Mouse (Mus musculus): Measurements from ENCODE around the gene Fam107a. TPM values are rescaled to one million over a fixed set of nuclear protein-coding genes. Genes with fewer than 3 reads are reported as not detected.

Gene Fam107a
- polyA plus RNA-seq, 1 experiment from 2014 or later: not detected

GRCm38 (mm10) chr14:8325746-8326145, 7.9 kb upstream of the Fam107a start:
- ATAC-seq: no peak
- no peaks in the 10 kb centered on the region for H3K27me3 ChIP-seq (ENCODE audit: insufficient read depth, low read length)
- no peak overlapping the region for H3K4me2 ChIP-seq (ENCODE audit: low read depth, low read length)

GRCm38 (mm10) chr14:8320528-8320927, 2.7 kb upstream of the Fam107a start:
- WGBS (ENCODE audit: insufficient replicate concordance): 77% methylated on average over 3 of the region's 3 CpGs
- ATAC-seq (no peak), DNase-seq (no peak)
- Histone ChIP-seq H3K36me3 (replicated peaks; ENCODE audit: insufficient read depth, low read length) (no peaks in the 10 kb centered on the region), H3K27ac (ENCODE audit: low read depth) (no peak overlapping the region), H3K9ac (replicated peaks) (no peak overlapping the region), H3K4me2 (ENCODE audit: low read depth, low read length) (no peak overlapping the region), H3K4me1 (ENCODE audit: insufficient read depth) (no peaks in the 10 kb centered on the region), H3K4me3 (ENCODE audit: low read depth, low read length) (no peak overlapping the region), H3K27me3 (ENCODE audit: insufficient read depth, low read length) (peaks cover 28% of the 10 kb centered on the region), H3K9me3 (ENCODE audit: low read length) (no peaks in the 10 kb centered on the region)
- no peak for TF ChIP-seq CTCF (IDR thresholded peaks at IDR 0.05; ENCODE audit: low read depth)
- TF ChIP-seq EP300 (IDR thresholded peaks at IDR 0.05; ENCODE audit: low read depth): no peak

More at GRCm38 (mm10) chr14:8325746-8326145, 7.9 kb upstream of the Fam107a start:
- no peaks in the 10 kb centered on the region for H3K9me3 ChIP-seq (ENCODE audit: low read length)
- H3K36me3 ChIP-seq (replicated peaks; ENCODE audit: insufficient read depth, low read length): no peaks in the 10 kb centered on the region
- no peak overlapping the region for H3K27ac ChIP-seq (ENCODE audit: low read depth)
- TF ChIP-seq EP300 (IDR thresholded peaks at IDR 0.05; ENCODE audit: low read depth): no peak
- TF ChIP-seq CTCF (IDR thresholded peaks at IDR 0.05; ENCODE audit: low read depth): no peak
- DNase-seq: no peak
- H3K4me3 ChIP-seq (ENCODE audit: low read depth, low read length): no peak overlapping the region
- WGBS (ENCODE audit: insufficient replicate concordance): 73% methylated on average over 4 of the region's 4 CpGs
- no peaks in the 10 kb centered on the region for H3K4me1 ChIP-seq (ENCODE audit: insufficient read depth)
- no peak overlapping the region for H3K9ac ChIP-seq (replicated peaks)

- H3K4me1 ChIP-seq (ENCODE audit: insufficient read depth): no peaks in the 10 kb centered on the region
- peak overlapping the region; percentile 36 for H3K4me2 ChIP-seq (ENCODE audit: low read depth, low read length)
- no peak for DNase-seq
- WGBS (ENCODE audit: insufficient replicate concordance): 3% methylated on average over 23 of the region's 23 CpGs
- H3K9me3 ChIP-seq (ENCODE audit: low read length): no peaks in the 10 kb centered on the region
- H3K36me3 ChIP-seq (replicated peaks; ENCODE audit: insufficient read depth, low read length): no peaks in the 10 kb centered on the region
- no peak for ATAC-seq
- peaks cover 31% of the 10 kb centered on the region for H3K27me3 ChIP-seq (ENCODE audit: insufficient read depth, low read length)
- no peak overlapping the region for H3K9ac ChIP-seq (replicated peaks)
- TF ChIP-seq EP300 (IDR thresholded peaks at IDR 0.05; ENCODE audit: low read depth) (no peak), CTCF (IDR thresholded peaks at IDR 0.05; ENCODE audit: low read depth) (no peak)
- H3K27ac ChIP-seq (ENCODE audit: low read depth): no peak overlapping the region
- H3K4me3 ChIP-seq (ENCODE audit: low read depth, low read length): no peak overlapping the region
These were observed 1.2 kb downstream of the Fam107a start for GRCm38 (mm10) chr14:8316366-8317193.

- TF ChIP-seq CTCF (IDR thresholded peaks at IDR 0.05; ENCODE audit: low read depth) (no peak), EP300 (IDR thresholded peaks at IDR 0.05; ENCODE audit: low read depth) (no peak)
- no peak for ATAC-seq
These were observed 2.7 kb downstream of the Fam107a start for GRCm38 (mm10) chr14:8315169-8315568.

GRCm38 (mm10) chr14:8314536-8314935, 3.3 kb downstream of the Fam107a start:
- H3K9me3 ChIP-seq (ENCODE audit: low read length): no peaks in the 10 kb centered on the region
- no peak overlapping the region for H3K4me2 ChIP-seq (ENCODE audit: low read depth, low read length)
- H3K36me3 ChIP-seq (replicated peaks; ENCODE audit: insufficient read depth, low read length): no peaks in the 10 kb centered on the region
- H3K27ac ChIP-seq (ENCODE audit: low read depth): no peak overlapping the region
- no peak overlapping the region for H3K4me3 ChIP-seq (ENCODE audit: low read depth, low read length)
- DNase-seq (peak; percentile 36), ATAC-seq (peak; percentile 35; the same call in 1 of the 2 replicates)
- peak; percentile 61 for TF ChIP-seq CTCF (IDR thresholded peaks at IDR 0.05; ENCODE audit: low read depth)
- TF ChIP-seq EP300 (IDR thresholded peaks at IDR 0.05; ENCODE audit: low read depth): no peak
- peaks cover 31% of the 10 kb centered on the region for H3K27me3 ChIP-seq (ENCODE audit: insufficient read depth, low read length)
- no peak overlapping the region for H3K9ac ChIP-seq (replicated peaks)
- H3K4me1 ChIP-seq (ENCODE audit: insufficient read depth): no peaks in the 10 kb centered on the region
- WGBS (ENCODE audit: insufficient replicate concordance): 16% methylated on average over 3 of the region's 3 CpGs

More at GRCm38 (mm10) chr14:8315169-8315568, 2.7 kb downstream of the Fam107a start:
- H3K27ac ChIP-seq (ENCODE audit: low read depth): no peak overlapping the region
- no peak for DNase-seq
- no peak overlapping the region for H3K4me3 ChIP-seq (ENCODE audit: low read depth, low read length)
- H3K4me1 ChIP-seq (ENCODE audit: insufficient read depth): no peaks in the 10 kb centered on the region
- peaks cover 31% of the 10 kb centered on the region for H3K27me3 ChIP-seq (ENCODE audit: insufficient read depth, low read length)
- no peak overlapping the region for H3K4me2 ChIP-seq (ENCODE audit: low read depth, low read length)
- WGBS (ENCODE audit: insufficient replicate concordance): 77% methylated on average over 6 of the region's 6 CpGs
- no peak overlapping the region for H3K9ac ChIP-seq (replicated peaks)
- H3K36me3 ChIP-seq (replicated peaks; ENCODE audit: insufficient read depth, low read length): no peaks in the 10 kb centered on the region
- no peaks in the 10 kb centered on the region for H3K9me3 ChIP-seq (ENCODE audit: low read length)

- Histone ChIP-seq H3K9ac (replicated peaks) (no peak overlapping the region), H3K4me3 (ENCODE audit: low read depth, low read length) (no peak overlapping the region), H3K4me1 (ENCODE audit: insufficient read depth) (no peaks in the 10 kb centered on the region; the same call in 1 of the 2 replicates), H3K27ac (ENCODE audit: low read depth) (no peak overlapping the region), H3K9me3 (ENCODE audit: low read length) (no peaks in the 10 kb centered on the region), H3K27me3 (ENCODE audit: insufficient read depth, low read length) (peaks cover 31% of the 10 kb centered on the region), H3K4me2 (ENCODE audit: low read depth, low read length) (no peak overlapping the region), H3K36me3 (replicated peaks; ENCODE audit: insufficient read depth, low read length) (no peaks in the 10 kb centered on the region)
- DNase-seq (no peak), ATAC-seq (no peak)
- TF ChIP-seq EP300 (IDR thresholded peaks at IDR 0.05; ENCODE audit: low read depth) (no peak), CTCF (IDR thresholded peaks at IDR 0.05; ENCODE audit: low read depth) (no peak)
- 40% methylated on average over 7 of the region's 7 CpGs for WGBS (ENCODE audit: insufficient replicate concordance)
These were observed 3.9 kb downstream of the Fam107a start for GRCm38 (mm10) chr14:8313877-8314276.

Data from liver, postnatal 0 days (tissue).